ENCODE assay signal across 8 mouse cellular contexts in genomic region chr12:112706704-112707572, GRCm38 (mm10). TPM values are rescaled to one million over a fixed set of nuclear protein-coding genes. Genes with fewer than 3 reads are reported as not detected.
DNase-seq lines count a peak whose midpoint lies in the region; ATAC-seq lines count a peak whose summit lies in the region.

No protein-coding gene starts in this region.

- intact Hi-C loops in left cerebral cortex, postnatal 10 days (cut with DNase I) = loop anchor here (5.0 kb wide), 1 partner anchor 50 kb away; no protein-coding TSS in a partner anchor

- DNase-seq in ZHBTc4 (ENCODE audit: low read depth, low spot score) = peak; percentile 88
- DNase-seq in gastrocnemius, postnatal 10 days = peak; percentile 92
- DNase-seq in left cerebral cortex, postnatal 10 days (ENCODE audit: extremely low spot score in 1 of 2, low spot score in 2 of 2) = peak; percentile 80 to 86
- DNase-seq in right cerebral cortex, postnatal 25 days = peak; percentile 85
- peak; percentile 90 to 91 for DNase-seq in urinary bladder, postnatal 36 days (ENCODE audit: low spot score in 2 of 2)

- peak; percentile 97 for ATAC-seq in common myeloid progenitor, adult 5-6 weeks (replicated peaks; ENCODE audit: low read depth, poor library complexity, severe bottlenecking)
- peak; percentile 82 for ATAC-seq in inflammation-experienced regulatory T-cells, adult 6 months
- peak; percentile 92 for ATAC-seq in megakaryocyte-erythroid progenitor cell, adult 5-6 weeks (replicated peaks; ENCODE audit: low FRiP score, low TSS enrichment, poor library complexity, severe bottlenecking)

RNA-seq across cellular contexts. Expression of gene Cep170b, which starts 13.3 kb away (rescaled TPM):
- 0.97 and 2.4 TPM in 2 replicates for total RNA-seq in common myeloid progenitor, adult 5-6 weeks (2017)
- 10 to 100 TPM; 11.2 to 12.6 TPM for total RNA-seq in gastrocnemius, postnatal 10 days (2021)
- polyA plus RNA-seq in inflammation-experienced regulatory T-cells, adult 6 months (2017; shearing (Covaris generic)) = 1 to 10 TPM; 2.4 to 5.1 (median 4.1) TPM
- 100 to 1,000 TPM; 222 to 234 TPM for total RNA-seq in left cerebral cortex, postnatal 10 days (2021)
- total RNA-seq in megakaryocyte-erythroid progenitor cell, adult 5-6 weeks (2014; fragmentation: Nextera tagmentation) = 0.07 and 2.0 TPM in 2 replicates
- 0.11 and 20.5 TPM in 2 replicates for total RNA-seq in megakaryocyte-erythroid progenitor cell, adult 5-6 weeks (2017)

RNA-seq across cellular contexts. Expression of gene Zbtb42, which starts 28.3 kb away (rescaled TPM):
- 0.27 and 0.87 TPM in 2 replicates for total RNA-seq in common myeloid progenitor, adult 5-6 weeks (2017)
- 1 to 10 TPM; 1.8 to 2.1 TPM for total RNA-seq in gastrocnemius, postnatal 10 days (2021)
- 1 to 10 TPM; 3.7 to 4.3 (median 3.8) TPM for polyA plus RNA-seq in inflammation-experienced regulatory T-cells, adult 6 months (2017; shearing (Covaris generic))
- under 1 TPM; 0.28 to 0.34 TPM for total RNA-seq in left cerebral cortex, postnatal 10 days (2021)
- 0.33 and 0.67 TPM in 2 replicates for total RNA-seq in megakaryocyte-erythroid progenitor cell, adult 5-6 weeks (2014; fragmentation: Nextera tagmentation)
- 0.11 and 6.8 TPM in 2 replicates for total RNA-seq in megakaryocyte-erythroid progenitor cell, adult 5-6 weeks (2017)

RNA-seq across cellular contexts. Expression of gene Akt1, which starts 32.3 kb away (rescaled TPM):
- 79.1 and 95.3 TPM in 2 replicates for total RNA-seq in common myeloid progenitor, adult 5-6 weeks (2017)
- total RNA-seq in gastrocnemius, postnatal 10 days (2021) = 100 to 1,000 TPM; 133 to 142 TPM
- 10 to 100 TPM; 20.2 to 26.3 (median 21.0) TPM for polyA plus RNA-seq in inflammation-experienced regulatory T-cells, adult 6 months (2017; shearing (Covaris generic))
- total RNA-seq in left cerebral cortex, postnatal 10 days (2021) = 100 to 1,000 TPM; 166 to 169 TPM
- 101 and 119 TPM in 2 replicates for total RNA-seq in megakaryocyte-erythroid progenitor cell, adult 5-6 weeks (2014; fragmentation: Nextera tagmentation)
- 42.9 and 71.8 TPM in 2 replicates for total RNA-seq in megakaryocyte-erythroid progenitor cell, adult 5-6 weeks (2017)

RNA-seq across cellular contexts. Expression of gene Pld4, which starts 53.5 kb away (rescaled TPM):
- total RNA-seq in common myeloid progenitor, adult 5-6 weeks (2017) = 4.6 and 8.0 TPM in 2 replicates
- total RNA-seq in gastrocnemius, postnatal 10 days (2021) = 1 to 10 TPM; 7.3 to 9.1 TPM
- 1 to 10 TPM in 2 of 3 experiments, not detected in 1; 1.6 to 6.0 TPM for polyA plus RNA-seq in inflammation-experienced regulatory T-cells, adult 6 months (2017; shearing (Covaris generic))
- 10 to 100 TPM in 1 of 2 experiments, 1 to 10 TPM in 1; 10.0 to 11.9 TPM for total RNA-seq in left cerebral cortex, postnatal 10 days (2021)
- 1.2 TPM in 1 of 2 replicates, not detected in the other for total RNA-seq in megakaryocyte-erythroid progenitor cell, adult 5-6 weeks (2014; fragmentation: Nextera tagmentation)
- 0.14 and 0.46 TPM in 2 replicates for total RNA-seq in megakaryocyte-erythroid progenitor cell, adult 5-6 weeks (2017)

Comparison
In these comparisons a context has a peak if more than half of its experiments do, and no peak if none do; other contexts are left out.
1. Peak in every context shown above with its lines: DNase-seq and ATAC-seq.
2. RNA of gene Cep170b, which starts 13.3 kb away (total RNA-seq): 222 to 234 TPM in left cerebral cortex, postnatal 10 days; 0.07 to 20.5 TPM in megakaryocyte-erythroid progenitor cell, adult 5-6 weeks, 11.2 to 12.6 TPM in gastrocnemius, postnatal 10 days and 0.97 to 2.4 TPM in common myeloid progenitor, adult 5-6 weeks; every median in the first group is over 10 times any median in the second.